Mouse (Mus musculus): ENCODE measurements around the gene Ptprt. TPM values are rescaled to one million over a fixed set of nuclear protein-coding genes. Genes with fewer than 3 reads are reported as not detected.
A peak's percentile ranks its signal among the peaks of the same experiment; 100 is the strongest.

The Ptprt gene
- total RNA-seq (2021) = under 1 TPM; 0.84 to 1.00 TPM
- long read RNA-seq, experiment 1 = 0 reads
- long read RNA-seq, experiment 2 = 0 reads

GRCm38 (mm10) chr2:162660941-162661386 is at the start of gene Ptprt:
Gene Ptprt (minus strand): TSS chr2:162661147.
- DNase-seq = no peak
- intact Hi-C loops (cut with DNase I; ENCODE audit: low total_unique reads) = no loop called here

- intact Hi-C loops (cut with DNase I; ENCODE audit: low total_unique reads) = no loop called here
Measured at GRCm38 (mm10) chr2:162710443-162710842, 49.5 kb upstream of the Ptprt start.

GRCm38 (mm10) chr2:162699691-162700090 is 38.7 kb upstream of the Ptprt start:
- intact Hi-C loops (cut with DNase I; ENCODE audit: low total_unique reads) = no loop called here
- DNase-seq = no peak

More at GRCm38 (mm10) chr2:162710443-162710842, 49.5 kb upstream of the Ptprt start:
- DNase-seq = no peak

- intact Hi-C loops (cut with DNase I; ENCODE audit: low total_unique reads) = no loop called here
- no peak for DNase-seq
Measured at GRCm38 (mm10) chr2:162699036-162699435, 38.1 kb upstream of the Ptprt start.

DNA sequence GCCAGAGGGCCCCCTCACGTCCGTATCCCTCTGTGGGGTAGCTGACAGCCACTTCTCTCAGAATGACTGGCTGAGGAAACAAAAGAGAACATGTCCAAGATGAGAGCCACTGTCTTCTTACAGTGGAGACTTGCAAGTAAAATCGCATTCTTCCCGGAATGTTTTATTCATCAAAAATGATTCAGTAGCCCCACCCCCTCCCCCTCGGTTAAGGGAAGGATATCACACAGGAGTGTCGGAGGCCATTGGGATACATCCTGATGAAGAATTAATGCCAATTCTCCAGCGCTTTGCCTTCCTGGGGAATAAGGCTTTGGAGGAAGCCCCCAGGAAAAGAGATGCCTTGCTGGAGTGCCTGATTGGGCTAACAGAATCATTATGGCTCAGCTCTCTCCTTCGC is 37.1 kb upstream of the Ptprt start:
- intact Hi-C loops (cut with DNase I; ENCODE audit: low total_unique reads) = no loop called here
- no peak for DNase-seq

DNA sequence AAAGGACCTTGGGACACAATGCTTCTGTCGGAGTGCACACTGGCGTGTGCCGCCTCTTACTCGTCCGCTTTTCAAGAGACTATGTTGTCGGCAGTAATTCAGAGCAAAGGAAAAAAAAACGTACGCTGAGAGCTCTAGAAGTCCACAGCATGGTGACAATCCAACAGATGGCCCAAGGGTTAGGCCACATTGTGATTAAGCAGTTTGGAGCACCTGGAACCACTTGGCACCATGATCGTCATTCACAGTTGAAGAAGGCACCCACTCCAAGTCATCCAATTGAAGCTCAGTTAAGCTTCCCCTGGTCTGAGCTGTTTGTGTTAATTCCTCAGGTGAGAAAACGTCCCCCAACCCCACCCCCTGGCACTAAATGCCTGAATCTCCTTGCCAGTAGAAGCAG is 36.2 kb upstream of the Ptprt start:
- intact Hi-C loops (cut with DNase I; ENCODE audit: low total_unique reads) = no loop called here
- DNase-seq = no peak

- intact Hi-C loops (cut with DNase I; ENCODE audit: low total_unique reads) = no loop called here
- no peak for DNase-seq
Measured at GRCm38 (mm10) chr2:162692143-162692542, 31.2 kb upstream of the Ptprt start.

GRCm38 (mm10) chr2:162682674-162683073 is 21.7 kb upstream of the Ptprt start:
- intact Hi-C loops (cut with DNase I; ENCODE audit: low total_unique reads) = no loop called here
- no peak for DNase-seq

- no peak for DNase-seq
- intact Hi-C loops (cut with DNase I; ENCODE audit: low total_unique reads) = no loop called here
Measured at GRCm38 (mm10) chr2:162662431-162662970, 1.6 kb upstream of the Ptprt start.

DNA sequence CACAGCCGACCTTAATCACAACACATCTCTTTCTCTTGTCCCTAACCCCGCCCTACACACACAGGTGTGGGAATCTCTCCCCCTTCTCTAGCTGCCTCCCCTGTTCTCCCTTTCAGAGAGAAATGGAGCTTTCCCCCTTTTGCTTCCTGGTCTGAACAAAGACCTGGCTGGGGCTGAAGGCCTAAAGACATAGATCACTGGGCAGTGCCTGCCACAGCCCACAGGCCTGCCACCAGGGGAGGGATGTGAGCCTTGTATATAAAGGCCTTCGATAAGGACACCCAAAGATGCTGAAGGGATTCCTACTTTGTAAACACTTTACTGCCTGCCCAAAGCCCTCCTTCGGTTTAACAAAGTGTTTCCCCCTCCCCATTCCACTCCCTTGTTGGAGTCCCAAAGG is 786 bp upstream of the Ptprt start:
- intact Hi-C loops (cut with DNase I; ENCODE audit: low total_unique reads) = no loop called here
- no peak for DNase-seq

DNA sequence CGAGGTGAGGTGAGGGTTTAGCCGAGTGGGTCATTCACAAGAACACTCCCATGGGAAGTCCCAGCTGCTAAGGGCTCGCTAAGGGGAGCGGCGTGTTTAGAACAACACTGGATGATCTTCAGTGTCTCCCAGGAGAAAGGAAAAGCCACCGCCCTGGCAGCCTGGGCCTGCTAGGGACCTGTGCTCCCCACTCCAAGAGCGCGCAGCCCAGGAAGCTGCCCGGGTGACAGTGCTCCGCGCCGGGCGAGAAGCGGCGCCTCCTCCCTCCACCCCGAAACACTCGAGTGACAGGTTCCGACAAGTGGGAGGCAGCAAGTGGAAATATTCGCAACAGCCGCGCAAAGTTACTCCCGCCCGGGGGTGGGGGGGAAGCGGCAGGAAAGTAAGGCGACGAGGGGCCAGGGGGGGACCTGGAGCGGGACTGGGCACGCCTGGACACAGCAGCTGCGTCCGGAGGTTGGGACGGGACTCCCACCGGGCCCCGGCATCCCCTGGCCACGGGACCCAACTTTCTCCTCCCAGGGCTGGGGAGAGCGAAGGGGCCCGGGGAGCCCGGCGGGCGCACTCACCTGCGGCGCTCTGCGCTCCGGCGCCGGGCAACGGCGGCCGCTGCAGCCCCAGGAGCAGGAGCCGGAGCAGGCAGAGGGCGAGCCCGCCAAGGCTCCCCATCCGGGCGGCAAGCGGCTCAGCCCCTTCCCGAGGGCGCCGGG is 561 bp downstream of the Ptprt start:
- intact Hi-C loops (cut with DNase I; ENCODE audit: low total_unique reads) = no loop called here
- DNase-seq = no peak

DNA sequence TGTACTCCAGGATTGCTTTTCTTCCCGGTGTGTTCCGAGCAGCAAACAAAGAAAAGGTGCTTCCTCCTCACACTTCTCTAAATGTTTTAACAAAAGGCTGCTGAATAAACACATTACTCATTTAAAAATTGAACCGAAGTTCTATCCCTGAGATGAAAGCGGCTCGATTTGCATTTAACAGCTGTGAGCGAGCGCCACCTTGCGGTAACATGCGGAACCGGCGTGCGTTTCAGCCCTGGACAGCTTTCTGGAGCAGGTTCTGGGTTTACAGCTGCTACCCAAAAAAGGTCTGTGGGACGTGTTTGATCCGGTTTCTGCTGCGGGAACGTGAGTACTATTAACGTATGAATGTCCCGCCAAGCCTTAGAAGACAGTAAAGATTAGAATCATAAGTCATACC is 1.9 kb downstream of the Ptprt start:
- peak; percentile 71 for DNase-seq
- intact Hi-C loops (cut with DNase I; ENCODE audit: low total_unique reads) = loop anchor here (10.0 kb wide), 1 partner anchor 1184 kb away; no protein-coding TSS in a partner anchor

DNA sequence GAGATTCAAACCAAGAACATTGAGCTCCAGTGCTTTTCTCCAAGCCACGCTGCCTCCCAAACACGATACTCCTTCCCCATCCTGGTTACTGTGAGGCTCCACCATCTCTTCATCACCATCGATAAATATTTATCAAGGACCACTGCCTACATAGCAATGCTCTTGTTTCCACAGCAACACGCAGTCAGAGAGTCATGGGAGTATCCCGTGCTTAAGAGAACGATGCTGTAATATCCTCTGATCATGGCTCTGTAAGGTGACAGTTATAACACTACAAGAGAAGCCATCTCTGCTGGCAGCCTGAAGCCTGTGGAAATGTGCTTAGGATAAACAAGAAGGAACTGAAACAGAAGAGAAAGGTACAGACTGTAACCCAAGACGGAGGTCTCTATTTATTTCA is 3.4 kb downstream of the Ptprt start:
- intact Hi-C loops (cut with DNase I; ENCODE audit: low total_unique reads) = loop anchor here (10.0 kb wide), 1 partner anchor 1183 kb away; no protein-coding TSS in a partner anchor
- DNase-seq = no peak

DNA sequence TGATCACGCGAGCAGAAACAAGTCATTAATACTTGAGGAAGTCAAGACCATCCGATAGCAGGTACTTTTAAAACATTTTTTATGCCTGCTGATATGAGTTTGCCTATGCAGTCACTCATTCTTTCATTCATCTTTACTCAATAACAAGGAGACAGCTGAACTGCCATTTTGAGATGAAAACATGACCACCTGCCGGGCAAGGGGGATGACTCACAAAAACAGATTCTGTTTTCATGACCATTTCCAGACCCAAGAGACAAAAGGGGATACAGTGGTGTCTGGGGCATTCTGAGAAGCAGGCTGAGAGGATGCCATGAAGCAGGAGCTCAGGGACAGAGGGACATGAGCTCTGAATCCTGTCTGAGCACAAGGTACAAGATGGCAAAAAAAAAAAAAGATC is 6.5 kb downstream of the Ptprt start:
- intact Hi-C loops (cut with DNase I; ENCODE audit: low total_unique reads) = loop anchor here (10.0 kb wide), 1 partner anchor 1180 kb away; no protein-coding TSS in a partner anchor
- DNase-seq = no peak

GRCm38 (mm10) chr2:162638676-162639075 is 22.3 kb downstream of the Ptprt start:
- no peak for DNase-seq
- intact Hi-C loops (cut with DNase I; ENCODE audit: low total_unique reads) = no loop called here

GRCm38 (mm10) chr2:162637537-162637936 is 23.4 kb downstream of the Ptprt start:
- intact Hi-C loops (cut with DNase I; ENCODE audit: low total_unique reads) = no loop called here
- DNase-seq = no peak

DNA sequence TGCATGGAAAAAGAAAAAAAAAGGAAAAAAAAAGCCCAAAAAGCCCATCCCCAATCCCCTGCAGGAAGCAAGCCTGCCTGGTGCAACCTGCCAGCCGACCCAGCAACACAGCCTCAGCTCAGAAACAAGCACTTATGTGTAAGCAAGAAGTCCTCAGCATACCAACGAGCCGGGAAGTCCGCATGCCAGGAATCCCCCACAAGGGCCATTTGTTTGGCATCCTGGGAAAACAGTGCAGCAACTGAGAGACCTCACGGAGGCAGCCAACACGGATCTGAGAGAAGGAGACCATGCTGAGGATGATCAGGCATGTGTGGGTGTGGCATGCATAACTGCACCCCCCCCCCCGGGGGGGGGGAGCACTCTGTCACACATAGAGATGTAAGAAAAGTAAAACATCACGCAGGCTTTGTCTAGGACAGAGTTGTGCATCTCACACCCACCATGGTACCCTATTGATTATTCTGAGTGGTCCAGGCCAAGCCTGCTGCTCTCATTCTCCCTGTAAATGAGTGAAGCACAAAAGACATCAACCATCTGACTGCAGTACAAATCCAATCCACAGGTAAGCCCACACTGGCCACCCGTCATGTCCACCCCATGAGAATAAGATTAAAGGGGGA is 24.4 kb downstream of the Ptprt start:
- intact Hi-C loops (cut with DNase I; ENCODE audit: low total_unique reads) = no loop called here
- no peak for DNase-seq

DNA sequence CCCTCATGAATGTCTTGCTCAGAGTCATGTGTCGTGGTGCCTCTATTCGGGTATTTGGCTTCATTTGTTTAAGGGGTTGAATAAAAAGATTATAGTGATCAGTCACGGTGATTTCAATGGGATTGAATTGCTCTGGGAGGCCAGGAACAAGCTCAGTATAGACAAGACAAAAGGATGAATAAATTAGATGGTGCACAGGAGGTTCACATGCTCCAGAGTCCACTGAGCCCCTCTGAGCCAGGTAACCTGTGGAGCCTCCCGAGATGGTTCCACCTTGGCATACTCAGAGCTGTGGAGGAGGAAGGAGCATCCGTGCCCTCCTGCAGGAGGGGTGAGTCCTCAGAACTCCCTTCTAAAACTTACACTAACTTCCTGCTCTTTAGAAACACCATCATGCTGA is 26.0 kb downstream of the Ptprt start:
- intact Hi-C loops (cut with DNase I; ENCODE audit: low total_unique reads) = no loop called here
- DNase-seq = no peak

GRCm38 (mm10) chr2:162626076-162626475 is 34.9 kb downstream of the Ptprt start:
- DNase-seq = no peak
- intact Hi-C loops (cut with DNase I; ENCODE audit: low total_unique reads) = no loop called here

DNA sequence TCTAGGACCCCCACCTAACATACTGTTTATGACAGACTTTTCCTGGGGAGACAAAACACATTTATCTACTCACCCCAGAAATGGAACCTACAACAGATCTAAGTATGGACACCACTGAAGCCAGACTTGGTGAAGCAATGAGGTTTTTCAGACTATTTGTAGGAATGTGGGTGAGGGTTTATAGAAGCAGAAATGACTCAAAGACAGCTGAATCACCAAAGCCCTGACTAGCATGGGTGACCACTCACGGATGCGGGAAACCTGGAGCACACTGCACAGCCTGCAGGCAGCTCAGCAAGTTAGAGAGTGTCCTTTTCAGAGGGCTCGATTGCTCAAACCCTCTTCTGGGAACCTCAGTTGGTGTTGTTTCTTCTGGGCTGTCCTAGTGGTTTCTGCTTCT is 36.2 kb downstream of the Ptprt start:
- intact Hi-C loops (cut with DNase I; ENCODE audit: low total_unique reads) = no loop called here
- DNase-seq = no peak

DNA sequence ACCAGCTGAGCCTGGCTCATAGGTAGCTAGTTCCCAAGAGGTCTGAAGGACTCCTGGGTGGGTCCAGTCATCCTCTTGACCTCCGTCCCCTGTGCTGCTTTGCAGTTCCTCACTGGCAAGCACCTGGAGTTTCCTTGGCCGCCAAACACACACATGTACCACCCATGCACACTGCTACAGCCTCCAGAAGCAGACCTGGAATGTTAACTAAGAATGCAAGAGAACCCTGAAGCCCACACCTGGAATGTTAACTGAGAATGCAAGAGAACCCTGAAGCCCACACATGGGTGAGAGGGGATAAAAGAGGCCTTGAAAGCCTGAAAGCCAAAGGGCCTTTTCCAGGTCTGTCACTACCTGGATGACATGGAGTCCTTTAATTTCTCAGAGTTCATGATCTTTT is 46.7 kb downstream of the Ptprt start:
- intact Hi-C loops (cut with DNase I; ENCODE audit: low total_unique reads) = no loop called here
- DNase-seq = no peak
